Mouse (Mus musculus): ENCODE measurements around the gene Psen1.

Psen1 gene

DNA sequence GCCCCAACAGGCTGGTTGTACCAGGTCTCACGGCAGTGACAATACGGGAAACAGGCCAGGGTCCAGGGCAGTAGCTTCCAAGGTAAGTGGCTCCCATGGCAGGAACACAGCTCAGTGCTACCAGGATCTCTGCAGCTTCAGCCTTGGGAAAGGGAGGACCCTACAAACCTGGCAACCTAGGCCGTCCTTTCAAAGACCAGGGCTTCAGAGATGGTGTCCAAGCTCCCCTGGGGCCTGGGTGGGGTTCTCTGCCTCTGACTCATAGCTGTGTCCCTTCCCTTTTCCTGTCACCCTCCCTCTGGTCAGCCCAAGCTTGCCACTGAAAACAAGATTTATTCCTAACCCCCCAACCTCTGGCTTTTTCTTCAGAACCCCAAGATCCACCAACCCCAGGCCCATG lies 92.2 kb downstream of the Psen1 start:
- no peak for DNase-seq

DNA sequence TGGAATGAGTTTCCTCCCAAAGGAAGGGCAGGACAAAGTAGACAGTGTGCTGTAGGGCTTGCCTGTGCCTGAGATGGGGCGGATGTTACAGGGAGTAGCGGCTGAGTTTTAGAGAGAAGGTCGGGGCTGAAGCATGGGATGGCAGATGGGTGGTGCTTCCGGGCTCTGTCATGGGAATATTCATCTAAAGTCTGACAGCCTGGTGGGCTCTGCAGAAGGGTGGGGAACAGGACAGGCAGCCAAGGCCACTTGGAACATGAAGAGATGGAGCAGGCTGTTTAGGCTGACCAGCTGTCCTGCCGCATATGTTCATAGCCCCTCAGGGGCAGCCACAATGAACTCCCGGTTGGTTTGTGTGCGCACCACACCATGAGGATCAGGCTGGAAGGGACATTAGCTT lies 93.3 kb downstream of the Psen1 start:
- DNase-seq, result no peak

DNA sequence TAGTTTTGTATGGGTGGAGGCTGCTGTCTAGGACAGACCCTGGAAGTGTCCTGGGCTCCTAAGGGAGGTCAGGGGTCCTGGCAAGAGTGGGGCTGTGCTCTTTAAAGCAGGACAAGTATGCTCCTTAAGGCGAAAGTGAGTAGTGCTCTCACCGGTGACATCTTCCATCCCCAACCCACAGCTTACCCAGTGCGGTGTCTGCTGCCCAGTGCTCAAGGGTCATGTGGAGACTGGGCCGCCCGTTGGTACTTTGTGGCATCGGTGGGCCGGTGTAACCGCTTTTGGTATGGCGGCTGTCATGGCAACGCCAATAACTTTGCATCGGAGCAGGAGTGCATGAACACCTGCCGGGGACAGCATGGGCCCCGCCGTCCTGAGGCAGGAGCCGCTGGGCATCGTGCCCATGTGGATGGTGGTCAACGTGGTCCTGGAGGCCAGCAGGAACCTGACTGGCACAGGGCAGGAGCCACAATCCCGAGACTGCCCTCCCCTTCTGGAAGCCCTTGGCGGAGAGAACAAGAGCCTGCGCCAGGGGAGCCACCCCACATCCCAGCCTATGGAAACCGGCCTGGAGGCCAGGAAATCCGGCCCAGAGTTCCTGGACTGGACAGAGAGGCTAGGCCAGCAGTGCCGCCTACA lies 93.8 kb downstream of the Psen1 start:
- DNase-seq, result no peak

DNA sequence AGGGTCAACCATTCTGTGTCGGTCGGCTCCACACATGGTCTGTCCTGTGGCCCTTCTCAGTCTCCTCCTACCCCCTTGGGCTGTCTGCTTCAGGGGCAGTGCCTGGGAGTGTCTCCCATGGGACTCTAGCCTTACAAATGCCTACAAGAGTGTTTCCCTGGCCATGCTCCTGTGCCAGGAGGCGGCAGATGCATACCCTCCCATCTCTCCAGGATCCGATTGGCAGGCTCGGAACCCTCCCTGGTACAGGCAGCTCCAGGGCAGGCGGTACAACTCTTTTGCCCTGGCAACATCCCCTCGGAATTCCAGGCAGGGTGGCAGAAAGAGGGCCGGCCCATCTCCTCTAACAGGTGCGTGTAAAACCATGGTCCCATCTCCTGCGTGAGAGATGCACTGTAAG lies 94.7 kb downstream of the Psen1 start:
- no peak for DNase-seq

Measured in thymus, postnatal 4 days (tissue).